Mouse (Mus musculus): Measurements from ENCODE around the gene Abcc2.

GRCm38 (mm10) chr19:43780391-43780790, 1.6 kb upstream of the Abcc2 start:
- TF ChIP-seq POLR2A (IDR thresholded peaks at IDR 0.05; ENCODE audit: low read depth, low read length) (no peak), CTCF (IDR thresholded peaks at IDR 0.05; ENCODE audit: extremely low read depth, insufficient read length, insufficient replicate concordance, low read depth, low read length) (no peak)

Measured in small intestine, adult 2 months (tissue).